ENCODE assay signal across 8 mouse cellular contexts in genomic region chr2:84775665-84776064, GRCm38 (mm10). TPM values are rescaled to one million over a fixed set of nuclear protein-coding genes. Genes with fewer than 3 reads are reported as not detected.
DNase-seq lines count a peak whose midpoint lies in the region; ATAC-seq lines count a peak whose summit lies in the region.

No protein-coding gene starts in this region.

- H3K9me3 ChIP-seq in forebrain, embryonic 11.5 days (ENCODE audit: control insufficient read depth, low read length), result no peaks in the 10 kb centered on the region
- no peaks in the 10 kb centered on the region for H3K9me3 ChIP-seq in forebrain, embryonic 14.5 days (replicated peaks; ENCODE audit: control insufficient read depth, low read length)
- no peaks in the 10 kb centered on the region for H3K9me3 ChIP-seq in midbrain, embryonic 11.5 days (ENCODE audit: control insufficient read depth, low read length)
- no peaks in the 10 kb centered on the region for H3K9me3 ChIP-seq in midbrain, embryonic 14.5 days (ENCODE audit: control insufficient read depth, low read length)
- no peaks in the 10 kb centered on the region for H3K9me3 ChIP-seq in hindbrain, embryonic 15.5 days
- no peaks in the 10 kb centered on the region for H3K9me3 ChIP-seq in stomach, embryonic 16.5 days (replicated peaks; ENCODE audit: control insufficient read depth, low read length)

- peaks cover 9% of the 10 kb centered on the region for H3K4me1 ChIP-seq in forebrain, embryonic 11.5 days (replicated peaks; ENCODE audit: control insufficient read depth, insufficient read depth, low read length)
- H3K4me1 ChIP-seq in forebrain, embryonic 14.5 days (ENCODE audit: control insufficient read depth, insufficient read depth, low read length), result peaks cover 9% of the 10 kb centered on the region
- H3K4me1 ChIP-seq in midbrain, embryonic 11.5 days (ENCODE audit: control insufficient read depth, insufficient read depth, low read length), result peaks cover 9% of the 10 kb centered on the region
- peaks cover 11% of the 10 kb centered on the region for H3K4me1 ChIP-seq in midbrain, embryonic 14.5 days (ENCODE audit: control insufficient read depth, insufficient read depth, low read length)
- H3K4me1 ChIP-seq in hindbrain, embryonic 15.5 days (replicated peaks), result peaks cover 14% of the 10 kb centered on the region
- peaks cover 8% of the 10 kb centered on the region; the same call in 1 of the 2 replicates for H3K4me1 ChIP-seq in stomach, embryonic 16.5 days (ENCODE audit: control insufficient read depth, insufficient read depth, low read length)

- no peak overlapping the region for H3K4me3 ChIP-seq in forebrain, embryonic 11.5 days (ENCODE audit: low read depth, low read length)
- no peak overlapping the region for H3K4me3 ChIP-seq in forebrain, embryonic 14.5 days (ENCODE audit: low read depth, low read length)
- H3K4me3 ChIP-seq in midbrain, embryonic 11.5 days (ENCODE audit: low read depth, low read length), result no peak overlapping the region
- no peak overlapping the region for H3K4me3 ChIP-seq in midbrain, embryonic 14.5 days (replicated peaks; ENCODE audit: low read depth, low read length)
- H3K4me3 ChIP-seq in hindbrain, embryonic 15.5 days, result no peak overlapping the region
- no peak overlapping the region for H3K4me3 ChIP-seq in stomach, embryonic 16.5 days (replicated peaks; ENCODE audit: low read length)

- 81% methylated on average over 6 of the region's 6 CpGs for WGBS in forebrain, embryonic 11.5 days
- 61% methylated on average over 6 of the region's 6 CpGs for WGBS in forebrain, embryonic 14.5 days
- 83% methylated on average over 6 of the region's 6 CpGs for WGBS in midbrain, embryonic 11.5 days
- 81% methylated on average over 6 of the region's 6 CpGs for WGBS in midbrain, embryonic 14.5 days
- 70% methylated on average over 6 of the region's 6 CpGs for WGBS in hindbrain, embryonic 15.5 days
- 63% methylated on average over 6 of the region's 6 CpGs for WGBS in stomach, embryonic 16.5 days

- H3K36me3 ChIP-seq in forebrain, embryonic 11.5 days (ENCODE audit: control insufficient read depth, insufficient read depth, low read length), result no peaks in the 10 kb centered on the region
- H3K36me3 ChIP-seq in forebrain, embryonic 14.5 days (ENCODE audit: control insufficient read depth, insufficient read depth, low read length), result no peaks in the 10 kb centered on the region
- H3K36me3 ChIP-seq in midbrain, embryonic 11.5 days (ENCODE audit: control insufficient read depth, insufficient read depth, low read length), result no peaks in the 10 kb centered on the region
- no peaks in the 10 kb centered on the region for H3K36me3 ChIP-seq in midbrain, embryonic 14.5 days (ENCODE audit: control insufficient read depth, insufficient read depth, low read length)
- no peaks in the 10 kb centered on the region for H3K36me3 ChIP-seq in hindbrain, embryonic 15.5 days
- no peaks in the 10 kb centered on the region for H3K36me3 ChIP-seq in stomach, embryonic 16.5 days (ENCODE audit: control insufficient read depth, insufficient read depth, low read length)

- peak overlapping the region; percentile 79; the same call in 1 of the 2 replicates for H3K27ac ChIP-seq in forebrain, embryonic 11.5 days (ENCODE audit: low read depth, low read length)
- no peak overlapping the region; the same call in 1 of the 2 replicates for H3K27ac ChIP-seq in forebrain, embryonic 14.5 days (ENCODE audit: low read depth, low read length)
- H3K27ac ChIP-seq in midbrain, embryonic 11.5 days (ENCODE audit: low read depth, low read length), result peak overlapping the region; percentile 52; the same call in 1 of the 2 replicates
- H3K27ac ChIP-seq in midbrain, embryonic 14.5 days (replicated peaks; ENCODE audit: low read depth, low read length), result no peak overlapping the region
- 0 out of 2 replicates have a peak overlapping the region, but pooled peaks have one; percentile 20 for H3K27ac ChIP-seq in hindbrain, embryonic 15.5 days (replicated peaks)
- peak overlapping the region; percentile 74 for H3K27ac ChIP-seq in stomach, embryonic 16.5 days (ENCODE audit: low read length)

- no peak for ATAC-seq in forebrain, embryonic 11.5 days (replicated peaks; ENCODE audit: low FRiP score)
- ATAC-seq in forebrain, embryonic 14.5 days, result no peak
- ATAC-seq in midbrain, embryonic 11.5 days (ENCODE audit: low FRiP score), result no peak
- no peak for ATAC-seq in midbrain, embryonic 14.5 days (ENCODE audit: low FRiP score, low TSS enrichment)
- no peak for ATAC-seq in hindbrain, embryonic 15.5 days (ENCODE audit: low FRiP score, low read depth)
- ATAC-seq in stomach, embryonic 16.5 days (ENCODE audit: insufficient read depth, low FRiP score), result no peak

- no peaks in the 10 kb centered on the region for H3K27me3 ChIP-seq in forebrain, embryonic 11.5 days (ENCODE audit: control insufficient read depth, insufficient read depth, low read length)
- H3K27me3 ChIP-seq in forebrain, embryonic 14.5 days (replicated peaks; ENCODE audit: control insufficient read depth, insufficient read depth, low read length), result no peaks in the 10 kb centered on the region
- no peaks in the 10 kb centered on the region for H3K27me3 ChIP-seq in midbrain, embryonic 11.5 days (ENCODE audit: control insufficient read depth, insufficient read depth, low read length)
- H3K27me3 ChIP-seq in midbrain, embryonic 14.5 days (ENCODE audit: control insufficient read depth, insufficient read depth, low read length), result no peaks in the 10 kb centered on the region
- no peaks in the 10 kb centered on the region for H3K27me3 ChIP-seq in hindbrain, embryonic 15.5 days
- H3K27me3 ChIP-seq in stomach, embryonic 16.5 days (ENCODE audit: control insufficient read depth, insufficient read depth, low read length), result no peaks in the 10 kb centered on the region

- no peak for DNase-seq in forebrain, embryonic 11.5 days (ENCODE audit: low spot score)
- DNase-seq in forebrain, embryonic 14.5 days (ENCODE audit: low spot score), result no peak
- no peak for DNase-seq in midbrain, embryonic 11.5 days (ENCODE audit: low spot score, missing footprints)
- no peak for DNase-seq in midbrain, embryonic 14.5 days
- DNase-seq in urinary bladder, postnatal 25 days (ENCODE audit: low spot score), result no peak
- DNase-seq in frontal cortex, adult 2 months (ENCODE audit: extremely low spot score in 1 of 2, low spot score in 1 of 2), result no peak

- H3K4me2 ChIP-seq in forebrain, embryonic 11.5 days (ENCODE audit: low read depth, low read length, severe bottlenecking), result no peak overlapping the region
- no peak overlapping the region for H3K4me2 ChIP-seq in forebrain, embryonic 14.5 days (ENCODE audit: low read length)
- H3K4me2 ChIP-seq in midbrain, embryonic 11.5 days, result no peak overlapping the region
- H3K4me2 ChIP-seq in midbrain, embryonic 14.5 days (ENCODE audit: low read length), result no peak overlapping the region
- no peak overlapping the region for H3K4me2 ChIP-seq in hindbrain, embryonic 15.5 days
- no peak overlapping the region for H3K4me2 ChIP-seq in stomach, embryonic 16.5 days (ENCODE audit: low read depth, low read length)

- no peak overlapping the region for H3K9ac ChIP-seq in forebrain, embryonic 11.5 days (ENCODE audit: low read length)
- no peak overlapping the region for H3K9ac ChIP-seq in forebrain, embryonic 14.5 days (ENCODE audit: low read length)
- no peak overlapping the region for H3K9ac ChIP-seq in midbrain, embryonic 11.5 days (ENCODE audit: low read length)
- H3K9ac ChIP-seq in midbrain, embryonic 14.5 days (replicated peaks; ENCODE audit: low read length), result no peak overlapping the region
- H3K9ac ChIP-seq in hindbrain, embryonic 15.5 days, result no peak overlapping the region
- H3K9ac ChIP-seq in stomach, embryonic 16.5 days (ENCODE audit: low read length), result no peak overlapping the region

RNA-seq across cellular contexts. Expression of gene Serping1, which starts 0.4 kb away (rescaled TPM):
- 30.4 and 35.7 TPM in 2 replicates for polyA plus RNA-seq in forebrain, embryonic 11.5 days (2014; fragmentation: Nextera tagmentation; extraction: Ambion mirVana)
- 32.1 and 32.7 TPM in 2 replicates for polyA plus RNA-seq in forebrain, embryonic 14.5 days (2014; fragmentation: Nextera tagmentation; extraction: Ambion mirVana)
- polyA plus RNA-seq in midbrain, embryonic 11.5 days (2014; fragmentation: Nextera tagmentation; extraction: Ambion mirVana), result 37.0 and 39.2 TPM in 2 replicates
- polyA plus RNA-seq in midbrain, embryonic 14.5 days (2014; fragmentation: Nextera tagmentation; extraction: Ambion mirVana), result 19.7 and 33.6 TPM in 2 replicates
- 39.5 and 47.3 TPM in 2 replicates for polyA plus RNA-seq in hindbrain, embryonic 15.5 days (2015; fragmentation: Nextera tagmentation; extraction: Ambion mirVana)
- polyA plus RNA-seq in stomach, embryonic 16.5 days (2015; fragmentation: Nextera tagmentation; extraction: Ambion mirVana), result 98.2 and 102 TPM in 2 replicates
- 13.9 and 17.4 TPM in 2 replicates for polyA plus RNA-seq in frontal cortex, adult 2 months (2012; rRNA removed)

RNA-seq across cellular contexts. Expression of gene Ube2l6, which starts 23.0 kb away (rescaled TPM):
- 36.6 and 38.4 TPM in 2 replicates for polyA plus RNA-seq in forebrain, embryonic 11.5 days (2014; fragmentation: Nextera tagmentation; extraction: Ambion mirVana)
- polyA plus RNA-seq in forebrain, embryonic 14.5 days (2014; fragmentation: Nextera tagmentation; extraction: Ambion mirVana), result 21.8 and 23.7 TPM in 2 replicates
- 39.4 and 39.5 TPM in 2 replicates for polyA plus RNA-seq in midbrain, embryonic 11.5 days (2014; fragmentation: Nextera tagmentation; extraction: Ambion mirVana)
- polyA plus RNA-seq in midbrain, embryonic 14.5 days (2014; fragmentation: Nextera tagmentation; extraction: Ambion mirVana), result 11.7 and 19.5 TPM in 2 replicates
- 23.2 and 26.7 TPM in 2 replicates for polyA plus RNA-seq in hindbrain, embryonic 15.5 days (2015; fragmentation: Nextera tagmentation; extraction: Ambion mirVana)
- polyA plus RNA-seq in stomach, embryonic 16.5 days (2015; fragmentation: Nextera tagmentation; extraction: Ambion mirVana), result 67.7 and 68.9 TPM in 2 replicates
- 10.2 TPM in 2 replicates for polyA plus RNA-seq in frontal cortex, adult 2 months (2012; rRNA removed)

RNA-seq across cellular contexts. Expression of gene Gm19426, which starts 32.2 kb away (rescaled TPM):
- 3.7 and 4.3 TPM in 2 replicates for polyA plus RNA-seq in forebrain, embryonic 11.5 days (2014; fragmentation: Nextera tagmentation; extraction: Ambion mirVana)
- 3.1 and 3.8 TPM in 2 replicates for polyA plus RNA-seq in forebrain, embryonic 14.5 days (2014; fragmentation: Nextera tagmentation; extraction: Ambion mirVana)
- 4.5 and 6.5 TPM in 2 replicates for polyA plus RNA-seq in midbrain, embryonic 11.5 days (2014; fragmentation: Nextera tagmentation; extraction: Ambion mirVana)
- 2.0 and 3.3 TPM in 2 replicates for polyA plus RNA-seq in midbrain, embryonic 14.5 days (2014; fragmentation: Nextera tagmentation; extraction: Ambion mirVana)
- 5.1 and 5.9 TPM in 2 replicates for polyA plus RNA-seq in hindbrain, embryonic 15.5 days (2015; fragmentation: Nextera tagmentation; extraction: Ambion mirVana)
- polyA plus RNA-seq in stomach, embryonic 16.5 days (2015; fragmentation: Nextera tagmentation; extraction: Ambion mirVana), result 5.7 and 6.3 TPM in 2 replicates
- 2.8 and 3.7 TPM in 2 replicates for polyA plus RNA-seq in frontal cortex, adult 2 months (2012; rRNA removed)

RNA-seq across cellular contexts. Expression of gene Ypel4, which starts 41.8 kb away (rescaled TPM):
- polyA plus RNA-seq in forebrain, embryonic 11.5 days (2014; fragmentation: Nextera tagmentation; extraction: Ambion mirVana), result 12.7 and 13.2 TPM in 2 replicates
- polyA plus RNA-seq in forebrain, embryonic 14.5 days (2014; fragmentation: Nextera tagmentation; extraction: Ambion mirVana), result 14.2 and 16.3 TPM in 2 replicates
- 13.6 and 14.2 TPM in 2 replicates for polyA plus RNA-seq in midbrain, embryonic 11.5 days (2014; fragmentation: Nextera tagmentation; extraction: Ambion mirVana)
- polyA plus RNA-seq in midbrain, embryonic 14.5 days (2014; fragmentation: Nextera tagmentation; extraction: Ambion mirVana), result 23.5 and 24.7 TPM in 2 replicates
- polyA plus RNA-seq in hindbrain, embryonic 15.5 days (2015; fragmentation: Nextera tagmentation; extraction: Ambion mirVana), result 18.9 and 19.8 TPM in 2 replicates
- polyA plus RNA-seq in stomach, embryonic 16.5 days (2015; fragmentation: Nextera tagmentation; extraction: Ambion mirVana), result 7.4 and 8.0 TPM in 2 replicates
- polyA plus RNA-seq in frontal cortex, adult 2 months (2012; rRNA removed), result 165 and 172 TPM in 2 replicates

RNA-seq across cellular contexts. Expression of gene Smtnl1, which starts 46.8 kb away (rescaled TPM):
- polyA plus RNA-seq in forebrain, embryonic 11.5 days (2014; fragmentation: Nextera tagmentation; extraction: Ambion mirVana), result not detected in 2 replicates
- polyA plus RNA-seq in forebrain, embryonic 14.5 days (2014; fragmentation: Nextera tagmentation; extraction: Ambion mirVana), result not detected in 2 replicates
- polyA plus RNA-seq in midbrain, embryonic 11.5 days (2014; fragmentation: Nextera tagmentation; extraction: Ambion mirVana), result 0.15 TPM in 1 of 2 replicates, not detected in the other
- not detected in 2 replicates for polyA plus RNA-seq in midbrain, embryonic 14.5 days (2014; fragmentation: Nextera tagmentation; extraction: Ambion mirVana)
- polyA plus RNA-seq in hindbrain, embryonic 15.5 days (2015; fragmentation: Nextera tagmentation; extraction: Ambion mirVana), result not detected in 2 replicates
- polyA plus RNA-seq in stomach, embryonic 16.5 days (2015; fragmentation: Nextera tagmentation; extraction: Ambion mirVana), result 0.42 and 1.7 TPM in 2 replicates
- not detected in 2 replicates for polyA plus RNA-seq in frontal cortex, adult 2 months (2012; rRNA removed)

Comparison
In these comparisons a context has a peak if more than half of its experiments do, and no peak if none do; other contexts are left out.
1. H3K27ac ChIP-seq: peak in forebrain, embryonic 11.5 days (single experiment), midbrain, embryonic 11.5 days (single experiment), hindbrain, embryonic 15.5 days (single experiment) and stomach, embryonic 16.5 days (single experiment); none in forebrain, embryonic 14.5 days (single experiment) and midbrain, embryonic 14.5 days (single experiment).